Mouse (Mus musculus) embryonic fibroblast, embryonic 13.5 days (primary cell): Measurements from ENCODE around the gene Gm20388.

Experiments
- CTCF ChIP-seq: IDR thresholded peaks from 2 replicates; pipeline ENCODE4 v1.5.1; 2011; ENCODE audit warnings: mild to moderate bottlenecking, control low read depth, low read length, moderate library complexity, borderline replicate concordance; ENCODE audit not compliant: insufficient read depth
- POLR2A ChIP-seq: IDR thresholded peaks from 2 replicates; pipeline ENCODE4 v1.6.1; 2011; ENCODE audit warnings: low read depth, mild to moderate bottlenecking, control low read depth, low read length, moderate library complexity

DNA sequence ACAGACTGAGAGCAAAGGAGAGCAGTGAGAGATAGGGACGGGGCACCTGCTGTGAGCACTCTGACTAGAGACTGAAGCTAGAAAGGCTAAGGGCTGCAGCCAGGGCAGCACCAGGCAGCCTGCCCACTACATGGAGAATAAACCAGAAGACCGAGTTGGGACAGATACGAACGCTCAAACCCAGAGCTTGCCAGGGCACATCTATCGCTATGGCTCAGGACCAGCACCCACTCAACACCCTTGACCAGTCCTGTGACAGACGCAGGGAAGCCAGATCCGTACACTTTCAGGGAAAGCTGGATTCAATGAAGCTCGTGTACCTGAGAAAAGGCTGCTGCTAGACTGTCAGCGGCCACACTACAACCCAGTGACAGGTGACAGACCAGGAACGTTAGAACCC lies 674.9 kb downstream of the Gm20388 start:
- no peak for TF ChIP-seq CTCF
- no peak for TF ChIP-seq POLR2A
